Mouse (Mus musculus): ENCODE results near the gene Vmn2r70. TPM values are rescaled to one million over a fixed set of nuclear protein-coding genes. Genes with fewer than 3 reads are reported as not detected.

Gene Vmn2r70
- total RNA-seq (2023): not detected

DNA sequence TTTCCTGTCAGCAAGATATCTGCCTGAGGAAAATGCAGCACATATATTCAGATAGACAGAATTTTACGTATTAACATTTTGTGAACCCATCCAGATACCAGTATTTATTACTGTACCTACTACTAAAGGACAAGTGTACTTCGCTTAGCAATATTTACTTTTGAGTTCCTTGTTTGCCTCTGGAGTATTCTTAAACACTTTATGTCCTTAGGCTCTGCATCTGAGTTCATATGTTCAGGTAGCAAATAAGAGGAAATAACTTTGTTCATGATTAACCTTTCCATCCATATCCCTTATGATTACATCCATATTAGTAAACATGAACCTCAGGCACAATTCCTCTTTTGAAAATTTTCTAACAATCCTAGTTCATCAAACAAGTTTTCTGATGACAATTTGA, at the start of gene Vmn2r70:
Gene Vmn2r70 (minus strand): TSS at position 101 of the 400 bp plus-strand sequence.

GRCm38 (mm10) chr7:85562787-85563186, 6.2 kb downstream of the Vmn2r70 start, which contains the start of gene Vmn2r71:
TSS of gene Vmn2r71 (plus strand) at chr7:85563087.

Other genes starting within 250 kb of the Vmn2r70 start
- gene Vmn2r69, start 153.3 kb downstream of the Vmn2r70 start, total RNA-seq (2023): not detected
- not detected for gene Vmn2r71, start 6.1 kb downstream of the Vmn2r70 start, total RNA-seq (2023)
- gene Vmn2r72, start 185.9 kb upstream of the Vmn2r70 start, total RNA-seq (2023): not detected

Measured in B cell, adult 67 days (primary cell).